Mouse (Mus musculus): ENCODE measurements around the gene Amelx. TPM values are rescaled to one million over a fixed set of nuclear protein-coding genes. Genes with fewer than 3 reads are reported as not detected.

The Amelx gene
- not detected for total RNA-seq (2021)

GRCm38 (mm10) chrX:169187100-169187499, at the start of gene Amelx:
Gene Amelx, minus strand, starts transcription at chrX:169187200.
- no peak for DNase-seq

GRCm38 (mm10) chrX:169222357-169223062, 35.5 kb upstream of the Amelx start:
- no peak for DNase-seq

DNA sequence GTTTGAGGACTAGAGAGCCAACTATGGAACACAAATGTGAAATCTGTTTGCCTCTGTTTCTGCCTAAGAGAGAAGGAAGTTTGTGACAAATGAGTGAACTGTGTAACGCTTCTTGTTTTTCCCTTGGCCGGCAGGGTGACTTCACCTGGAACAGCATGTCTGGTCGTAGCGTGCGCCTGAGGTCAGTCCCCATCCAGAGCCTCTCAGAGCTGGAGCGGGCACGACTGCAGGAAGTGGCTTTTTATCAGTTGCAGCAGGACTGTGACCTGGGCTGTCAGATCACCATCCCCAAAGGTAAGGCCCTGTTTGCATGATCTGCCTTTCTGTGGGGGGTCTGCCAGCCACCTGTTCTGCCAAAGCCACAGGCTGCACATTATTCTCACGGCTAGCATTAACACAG, 33.1 kb upstream of the Amelx start:
- no peak for DNase-seq

DNA sequence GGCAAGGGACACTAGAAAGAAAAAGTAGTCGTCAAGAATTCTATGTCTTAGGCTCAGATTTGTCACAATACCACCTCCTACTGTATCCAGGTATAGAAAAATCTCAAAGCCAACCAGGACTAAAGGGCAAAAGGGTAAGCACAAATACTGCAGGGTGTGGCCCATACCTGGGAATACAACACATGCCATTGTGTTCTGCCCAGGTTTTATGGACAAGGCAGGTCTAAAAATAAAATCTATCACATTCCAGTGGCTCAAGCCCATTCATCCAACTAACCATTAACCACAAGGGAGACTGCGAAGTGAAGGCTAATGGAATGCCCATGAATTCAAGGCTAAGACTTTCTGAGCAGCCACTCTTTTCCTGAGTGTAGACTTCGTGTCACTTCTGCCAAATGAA, 23.0 kb upstream of the Amelx start:
- DNase-seq = no peak

DNA sequence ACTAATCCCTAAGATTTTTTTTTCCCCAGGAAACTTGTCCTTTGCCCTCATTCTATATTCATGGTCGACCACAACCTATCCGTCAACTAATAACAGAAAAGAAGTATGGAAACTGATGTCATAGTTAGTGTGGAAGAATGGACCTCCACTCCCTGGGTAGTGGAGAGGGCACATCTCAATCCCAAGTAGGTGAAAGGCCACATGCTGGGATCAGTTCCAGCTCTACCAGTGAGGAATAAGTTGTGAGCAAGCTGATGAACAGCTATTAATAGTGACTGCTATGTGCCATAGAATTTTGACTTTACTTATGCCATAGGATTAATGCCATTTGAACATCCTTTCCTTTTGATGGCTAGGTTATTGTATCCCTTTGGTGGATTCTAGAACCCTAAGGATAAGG, 8.4 kb downstream of the Amelx start:
- peak; percentile 40 for DNase-seq

DNA sequence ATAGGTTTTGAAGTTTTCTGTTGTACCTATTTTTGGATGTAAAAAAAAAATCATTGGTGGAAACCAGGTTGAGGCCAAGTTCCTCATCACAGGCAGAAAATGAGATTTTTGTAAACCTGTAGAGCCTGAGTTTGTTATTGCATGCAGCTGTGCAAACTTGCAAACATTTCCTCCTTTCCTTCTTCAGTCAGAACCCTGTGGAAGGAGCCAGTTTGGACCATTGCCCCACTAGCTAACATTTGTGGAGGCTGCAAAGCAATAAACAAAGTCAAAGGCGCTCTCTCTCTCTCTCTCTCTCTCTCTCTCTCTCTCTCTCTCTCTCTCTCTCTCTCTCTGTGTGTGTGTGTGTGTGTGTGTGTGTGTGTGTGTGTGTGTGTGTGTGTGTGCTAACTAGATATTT, 13.2 kb downstream of the Amelx start:
- DNase-seq = no peak

DNA sequence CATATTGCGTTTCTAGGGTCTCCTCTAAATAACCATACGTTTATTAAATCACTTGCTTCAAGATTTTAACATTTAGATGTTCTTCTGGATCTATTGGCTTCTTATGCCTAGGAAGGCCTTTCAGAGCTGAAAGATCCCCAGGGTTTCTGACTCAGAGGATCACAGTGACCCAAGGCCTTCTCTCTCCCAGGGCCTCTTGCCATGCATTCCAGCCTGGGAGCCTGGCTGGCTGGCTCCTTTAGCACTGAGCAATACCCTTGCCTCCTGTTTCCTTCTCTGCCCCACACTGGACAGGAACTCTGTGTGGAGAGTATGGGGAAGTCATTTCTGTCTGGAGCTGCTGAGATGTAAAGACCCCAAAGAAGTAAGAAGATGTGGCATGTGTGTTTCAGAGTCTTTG, 16.0 kb downstream of the Amelx start:
- DNase-seq = no peak

GRCm38 (mm10) chrX:169158385-169158784, 28.6 kb downstream of the Amelx start:
- DNase-seq = no peak

- no peak for DNase-seq
Observed at GRCm38 (mm10) chrX:169153805-169154204, 33.2 kb downstream of the Amelx start.

- no peak for DNase-seq
Observed at GRCm38 (mm10) chrX:169140467-169140866, 46.5 kb downstream of the Amelx start.

- no peak for DNase-seq
Observed at GRCm38 (mm10) chrX:169139758-169140157, 47.2 kb downstream of the Amelx start.

Other genes starting within 250 kb of the Amelx start
- gene Hccs, start 133.2 kb upstream of the Amelx start, total RNA-seq (2021) = 10 to 100 TPM; 65.2 to 69.3 TPM

All from heart, postnatal 4 days (tissue).